Mouse (Mus musculus): Measurements from ENCODE around the gene Fbxo11.

- TF ChIP-seq POLR2A (IDR thresholded peaks at IDR 0.05; ENCODE audit: borderline replicate concordance, extremely low read depth, insufficient read depth, insufficient read length, poor library complexity, severe bottlenecking) = no peak
- TF ChIP-seq CTCF (IDR thresholded peaks at IDR 0.05; ENCODE audit: borderline replicate concordance, extremely low read depth, insufficient read depth, insufficient read length) = no peak
Measured at GRCm38 (mm10) chr17:88072047-88072446, 7.0 kb upstream of the Fbxo11 start.
